ENCODE assay signal across 8 mouse cellular contexts in genomic region chr5:92812936-92813335, GRCm38 (mm10).
DNase-seq lines count a peak whose midpoint lies in the region; ATAC-seq lines count a peak whose summit lies in the region.

No protein-coding gene starts in this region.

- DNase-seq in left cerebral cortex, postnatal 14 days (ENCODE audit: low spot score in 2 of 2): peak; percentile 10 to 24
- DNase-seq in left cerebral cortex, postnatal 36 days (ENCODE audit: low spot score in 2 of 2): no peak
- DNase-seq in embryonic facial prominence, embryonic 14.5 days (ENCODE audit: low spot score): peak; percentile 89
- no peak for DNase-seq in right cerebral cortex, postnatal 14 days
- DNase-seq in gastrocnemius, postnatal 25 days: no peak
- DNase-seq in urinary bladder, adult 18-20 months (ENCODE audit: low spot score in 2 of 2): no peak

- intact Hi-C loops in left cerebral cortex, postnatal 14 days (cut with DNase I): loop anchor here (5.0 kb wide), 1 partner anchor 54 kb away; no protein-coding TSS in a partner anchor
- intact Hi-C loops in left cerebral cortex, postnatal 36 days (cut with DNase I): loop anchor here (5.0 kb wide), 1 partner anchor 139 kb away; no protein-coding TSS in a partner anchor

- ATAC-seq in embryonic facial prominence, embryonic 14.5 days (ENCODE audit: low read depth): peak; percentile 60; the same call in 1 of the 2 replicates
- peak; percentile 66 for ATAC-seq in kidney, embryonic 15.5 days (replicated peaks; ENCODE audit: low FRiP score)
- 0 out of 2 replicates have a peak, but pooled peaks have one; percentile 41 for ATAC-seq in midbrain, embryonic 13.5 days

- H3K9me3 ChIP-seq in embryonic facial prominence, embryonic 14.5 days (ENCODE audit: control insufficient read depth, low read length): no peaks in the 10 kb centered on the region
- H3K9me3 ChIP-seq in kidney, embryonic 15.5 days (replicated peaks): no peaks in the 10 kb centered on the region
- no peaks in the 10 kb centered on the region for H3K9me3 ChIP-seq in midbrain, embryonic 13.5 days

- no peaks in the 10 kb centered on the region for H3K36me3 ChIP-seq in embryonic facial prominence, embryonic 14.5 days (ENCODE audit: control insufficient read depth, insufficient read depth, low read length)
- H3K36me3 ChIP-seq in kidney, embryonic 15.5 days: no peaks in the 10 kb centered on the region
- H3K36me3 ChIP-seq in midbrain, embryonic 13.5 days: no peaks in the 10 kb centered on the region

- no peak overlapping the region for H3K27ac ChIP-seq in embryonic facial prominence, embryonic 14.5 days (replicated peaks; ENCODE audit: low read depth, low read length)
- H3K27ac ChIP-seq in kidney, embryonic 15.5 days: peak overlapping the region; percentile 78
- H3K27ac ChIP-seq in midbrain, embryonic 13.5 days: no peak overlapping the region

- WGBS in embryonic facial prominence, embryonic 14.5 days: 12% methylated on average over 8 of the region's 8 CpGs
- 16% methylated on average over 8 of the region's 8 CpGs for WGBS in kidney, embryonic 15.5 days
- WGBS in midbrain, embryonic 13.5 days: 4% methylated on average over 8 of the region's 8 CpGs

- H3K4me3 ChIP-seq in embryonic facial prominence, embryonic 14.5 days (ENCODE audit: low read depth, low read length): no peak overlapping the region
- H3K4me3 ChIP-seq in kidney, embryonic 15.5 days (replicated peaks): no peak overlapping the region
- no peak overlapping the region for H3K4me3 ChIP-seq in midbrain, embryonic 13.5 days (replicated peaks)

- H3K9ac ChIP-seq in embryonic facial prominence, embryonic 14.5 days (ENCODE audit: low read depth, low read length): no peak overlapping the region
- H3K9ac ChIP-seq in kidney, embryonic 15.5 days: no peak overlapping the region
- H3K9ac ChIP-seq in midbrain, embryonic 13.5 days (replicated peaks): no peak overlapping the region

- 0 out of 2 replicates have a peak overlapping the region, but pooled peaks have one; percentile 15 for H3K4me2 ChIP-seq in embryonic facial prominence, embryonic 14.5 days (ENCODE audit: low read depth, low read length)
- H3K4me2 ChIP-seq in kidney, embryonic 15.5 days: peak overlapping the region; percentile 28
- no peak overlapping the region for H3K4me2 ChIP-seq in midbrain, embryonic 13.5 days (replicated peaks)

- H3K4me1 ChIP-seq in embryonic facial prominence, embryonic 14.5 days (ENCODE audit: control insufficient read depth, insufficient read depth, low read length): peaks cover 20% of the 10 kb centered on the region
- peaks cover 52% of the 10 kb centered on the region for H3K4me1 ChIP-seq in kidney, embryonic 15.5 days
- peaks cover 40% of the 10 kb centered on the region for H3K4me1 ChIP-seq in midbrain, embryonic 13.5 days (replicated peaks)

- peaks cover 8% of the 10 kb centered on the region; the same call in 1 of the 2 replicates for H3K27me3 ChIP-seq in embryonic facial prominence, embryonic 14.5 days (replicated peaks; ENCODE audit: control insufficient read depth, insufficient read depth, low read length)
- H3K27me3 ChIP-seq in kidney, embryonic 15.5 days: no peaks in the 10 kb centered on the region
- peaks cover 15% of the 10 kb centered on the region; the same call in 1 of the 2 replicates for H3K27me3 ChIP-seq in midbrain, embryonic 13.5 days

Comparison
In these comparisons a context has a peak if more than half of its experiments do, and no peak if none do; other contexts are left out.
1. DNase-seq: peak in left cerebral cortex, postnatal 14 days (2 of 2) and embryonic facial prominence, embryonic 14.5 days (single experiment); none in left cerebral cortex, postnatal 36 days (0 of 2), right cerebral cortex, postnatal 14 days (single experiment), gastrocnemius, postnatal 25 days (single experiment) and urinary bladder, adult 18-20 months (0 of 2).
2. Peak in every context shown above with its lines, with median percentiles within 50 percentile points of each other: ATAC-seq.